Mouse (Mus musculus) retina, postnatal 1 day (tissue): ENCODE measurements around the gene Cmss1.
A peak's percentile ranks its signal among the peaks of the same experiment; 100 is the strongest.

Experiments used
- DNase-seq: peaks from one replicate; pipeline ENCODE4 v3.0.0-alpha.2; 2012

The Cmss1 gene

GRCm38 (mm10) chr16:57606444-57607227 is at the start of gene Cmss1:
Gene Cmss1, minus strand, starts transcription at chr16:57606864.
- peak; percentile 90 for DNase-seq

DNA sequence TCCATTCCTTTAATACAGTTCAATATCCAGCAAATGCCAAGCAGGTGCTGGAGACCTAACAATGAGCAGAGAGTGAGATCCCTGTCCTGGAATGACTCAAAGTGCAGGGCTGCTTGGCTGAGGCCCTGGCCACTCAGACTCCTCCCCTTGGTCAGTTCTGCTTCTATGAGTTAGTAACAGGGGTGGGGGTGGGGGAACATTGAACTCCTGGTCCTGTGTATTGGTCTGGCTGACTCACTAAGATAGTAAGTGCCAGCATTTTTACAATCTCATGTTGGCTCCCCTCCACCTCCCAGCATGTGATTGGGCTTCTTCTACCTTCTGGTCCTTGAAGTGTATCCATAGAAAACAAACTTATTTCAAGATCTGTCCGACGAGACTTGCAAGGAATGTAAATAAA is 43.2 kb upstream of the Cmss1 start:
- no peak for DNase-seq

GRCm38 (mm10) chr16:57641346-57641885 is 34.8 kb upstream of the Cmss1 start:
- DNase-seq = no peak

GRCm38 (mm10) chr16:57634766-57635165 is 28.1 kb upstream of the Cmss1 start:
- DNase-seq = no peak

DNA sequence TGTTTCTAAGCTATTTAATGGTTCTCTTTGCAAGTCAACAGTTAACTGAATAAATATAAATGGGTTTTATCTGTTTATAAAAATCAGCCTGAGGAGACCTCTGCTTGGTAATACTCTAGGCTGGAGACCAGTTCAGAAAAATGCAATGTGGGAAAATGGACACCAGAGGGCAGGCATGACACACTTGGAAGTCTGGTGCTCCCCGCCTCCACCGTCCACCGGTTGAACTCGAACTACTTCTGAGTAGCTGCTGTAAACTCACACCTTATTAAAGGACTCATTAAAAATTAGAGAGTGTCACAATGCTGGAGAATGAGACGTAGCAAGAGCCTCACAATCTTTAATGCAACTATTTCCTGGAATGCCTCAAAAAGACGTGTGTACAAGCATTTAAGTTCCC is 27.5 kb upstream of the Cmss1 start:
- DNase-seq = peak; percentile 79

DNA sequence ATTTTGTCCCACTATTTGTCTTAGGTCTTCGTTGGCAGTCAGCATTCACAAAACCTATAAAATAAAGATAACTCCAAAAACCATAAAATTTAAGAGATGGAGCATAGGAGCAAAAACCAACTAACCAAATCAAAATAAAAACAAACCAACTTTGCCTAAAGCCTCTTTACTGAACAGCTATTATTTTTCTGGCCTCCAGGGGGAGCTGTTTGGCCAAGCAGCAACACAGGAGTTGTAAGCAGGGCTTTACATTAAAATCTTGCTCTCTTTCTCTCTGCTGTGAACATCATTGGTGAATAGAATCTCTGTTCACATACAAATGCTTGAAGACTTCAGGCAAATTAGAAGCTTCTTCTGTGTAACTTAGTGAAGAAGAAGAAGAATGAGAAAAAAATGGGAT is 5.1 kb upstream of the Cmss1 start:
- DNase-seq = peak; percentile 61

- DNase-seq = peak; percentile 61
These were observed 5.6 kb downstream of the Cmss1 start for GRCm38 (mm10) chr16:57601031-57601430.

DNA sequence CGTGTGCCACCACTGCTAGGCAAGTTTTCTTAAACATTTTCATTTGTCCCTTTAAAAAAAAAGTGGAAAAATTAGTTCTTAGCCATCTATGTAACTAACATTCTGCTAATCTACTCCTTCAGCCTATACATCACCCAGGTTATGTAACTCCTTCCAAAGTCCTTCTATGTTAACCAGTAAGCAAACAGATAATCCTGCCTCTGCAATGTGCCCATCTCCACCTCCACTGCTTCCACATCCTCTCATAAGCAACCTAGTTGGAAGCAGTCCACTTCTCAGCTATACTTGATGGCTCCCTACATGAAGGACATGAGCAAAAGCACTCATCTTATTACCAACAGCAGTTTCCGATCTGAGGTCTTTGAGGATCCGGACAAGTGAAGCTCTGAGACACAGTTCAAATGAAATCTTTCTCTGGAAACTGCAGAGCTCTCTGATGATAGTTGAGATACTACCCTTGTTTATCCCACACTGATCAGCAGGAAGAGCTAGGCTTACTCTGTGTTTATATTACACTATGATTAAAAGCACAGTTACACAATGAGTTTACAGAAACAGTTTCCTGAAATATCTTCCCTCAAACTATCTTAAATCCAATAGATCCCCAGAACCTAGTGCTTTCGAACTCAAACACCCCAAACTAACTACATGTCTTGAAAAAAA is 9.2 kb downstream of the Cmss1 start:
- DNase-seq = no peak

DNA sequence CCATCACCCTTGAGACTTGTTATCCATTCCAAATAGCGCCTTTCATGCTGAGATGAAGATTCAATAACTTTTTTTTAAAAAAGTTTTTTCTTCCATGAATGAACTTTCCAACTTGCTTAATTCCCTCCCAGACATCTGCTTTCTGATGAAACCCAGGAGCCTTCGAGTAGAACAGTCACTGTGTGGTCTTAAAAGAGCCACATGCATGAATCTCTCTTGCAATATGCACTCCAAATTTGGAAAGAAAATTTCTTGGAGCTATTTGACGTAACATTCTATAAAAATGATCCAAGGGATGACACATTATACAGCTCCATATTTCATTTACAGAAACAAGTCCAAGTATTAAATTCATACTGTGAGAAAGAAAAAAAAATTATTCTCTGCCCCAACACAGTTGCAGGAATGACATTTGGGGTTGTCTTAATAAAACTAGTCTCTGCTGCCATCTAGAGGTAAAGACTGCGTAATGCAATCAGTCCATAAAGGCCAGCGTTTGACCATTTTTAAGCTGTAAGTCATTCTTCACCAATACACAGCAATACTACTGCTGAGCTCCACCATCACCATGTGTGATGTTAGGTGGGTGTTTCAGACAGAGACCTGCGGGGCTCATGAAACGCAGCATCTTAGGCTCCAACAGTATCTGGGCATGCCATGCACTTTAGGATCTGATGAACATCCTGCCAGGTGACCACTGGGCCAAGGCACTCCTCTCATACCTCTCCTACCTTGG is 13.1 kb downstream of the Cmss1 start:
- DNase-seq = peak; percentile 74

- no peak for DNase-seq
These were observed 21.5 kb downstream of the Cmss1 start for GRCm38 (mm10) chr16:57585201-57585600.

- no peak for DNase-seq
These were observed 24.7 kb downstream of the Cmss1 start for GRCm38 (mm10) chr16:57582008-57582407.

GRCm38 (mm10) chr16:57580041-57580440 is 26.6 kb downstream of the Cmss1 start:
- DNase-seq = no peak

DNA sequence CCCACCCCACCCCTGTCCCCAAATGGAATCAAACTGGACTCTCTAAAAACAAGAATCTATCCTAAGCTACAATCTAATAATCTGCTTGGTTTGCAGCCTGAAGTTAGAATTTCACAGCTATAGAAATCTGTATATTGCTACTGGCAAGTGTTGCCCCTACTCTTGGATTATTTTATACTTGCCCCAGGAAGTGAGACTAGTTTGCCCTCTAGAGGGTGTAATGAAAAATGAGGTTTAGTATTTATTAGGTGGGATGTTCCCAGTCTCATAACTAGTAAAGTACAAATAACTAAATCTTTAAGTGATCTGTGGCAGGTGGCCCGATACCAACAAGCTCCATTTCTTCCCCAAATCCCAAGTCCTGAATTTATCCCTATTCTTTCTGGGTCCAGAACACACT is 29.1 kb downstream of the Cmss1 start:
- peak; percentile 6 for DNase-seq

DNA sequence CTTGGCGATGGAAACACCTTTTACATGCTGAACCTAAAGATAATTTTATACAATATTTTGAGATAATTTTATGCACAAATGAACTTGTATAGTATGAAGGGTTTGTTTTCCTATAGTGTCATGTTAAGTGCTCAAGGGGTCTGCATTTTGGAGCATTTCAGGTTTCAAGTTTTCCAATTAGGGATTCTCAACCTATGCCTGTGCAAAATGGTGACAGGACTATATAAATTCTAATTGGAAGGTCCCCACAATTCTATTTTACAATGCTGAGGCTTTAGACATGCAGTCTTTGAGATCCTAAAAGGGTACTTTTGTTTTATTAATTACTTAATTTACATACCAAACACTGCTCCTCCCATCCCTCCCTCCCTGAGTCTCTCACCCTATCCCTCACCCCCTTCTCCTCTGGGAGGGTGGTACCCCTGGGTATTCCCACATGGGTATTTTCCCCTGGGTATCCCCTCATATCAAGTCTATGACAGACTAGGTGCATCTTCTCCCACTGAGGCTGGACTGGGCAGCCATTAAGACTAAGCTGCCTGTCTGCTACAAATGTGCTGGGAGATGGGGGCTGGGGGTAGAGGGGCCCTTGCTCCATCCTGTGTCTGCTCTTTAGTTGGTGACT is 30.8 kb downstream of the Cmss1 start:
- no peak for DNase-seq

DNA sequence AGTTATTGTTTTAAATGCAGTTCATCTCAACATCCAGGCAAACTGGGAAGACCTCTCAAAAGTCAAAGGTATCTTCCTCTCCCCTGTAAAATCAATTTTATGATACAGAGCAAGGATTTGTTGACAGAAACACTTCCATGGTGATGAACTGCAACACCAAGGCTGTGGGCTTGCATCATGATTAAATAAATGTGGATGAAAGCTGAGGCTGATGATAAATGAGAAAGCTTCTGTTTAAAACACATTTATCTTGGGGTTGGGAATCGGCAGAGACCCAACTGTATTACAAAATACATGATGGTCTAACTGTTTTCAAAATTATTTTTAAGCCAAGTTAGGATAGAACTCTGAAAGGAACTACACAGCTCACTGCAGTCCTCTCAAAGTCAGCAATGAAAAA is 32.8 kb downstream of the Cmss1 start:
- no peak for DNase-seq

GRCm38 (mm10) chr16:57570789-57571311 is 35.8 kb downstream of the Cmss1 start:
- no peak for DNase-seq

- DNase-seq = no peak
These were observed 37.8 kb downstream of the Cmss1 start for GRCm38 (mm10) chr16:57568648-57569404.

- no peak for DNase-seq
These were observed 40.4 kb downstream of the Cmss1 start for GRCm38 (mm10) chr16:57566215-57566614.

DNA sequence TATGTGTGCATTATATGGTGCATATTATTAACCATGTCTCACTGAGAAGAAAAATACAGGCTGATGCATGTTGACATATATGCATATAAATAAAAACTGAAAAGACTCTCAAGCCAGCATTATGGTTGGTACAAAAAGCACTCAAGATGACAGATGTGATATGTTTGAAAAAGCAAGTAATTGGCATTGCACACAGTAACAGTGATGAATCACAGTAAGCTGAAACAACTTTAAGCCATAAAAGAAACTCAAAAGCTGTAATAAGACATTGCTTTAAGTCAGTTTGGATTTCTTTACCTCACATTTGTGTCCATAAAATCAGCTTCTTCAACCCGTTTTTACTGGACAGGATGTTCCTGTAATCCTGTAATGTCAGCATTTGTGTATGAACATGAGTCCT is 41.9 kb downstream of the Cmss1 start:
- no peak for DNase-seq

DNA sequence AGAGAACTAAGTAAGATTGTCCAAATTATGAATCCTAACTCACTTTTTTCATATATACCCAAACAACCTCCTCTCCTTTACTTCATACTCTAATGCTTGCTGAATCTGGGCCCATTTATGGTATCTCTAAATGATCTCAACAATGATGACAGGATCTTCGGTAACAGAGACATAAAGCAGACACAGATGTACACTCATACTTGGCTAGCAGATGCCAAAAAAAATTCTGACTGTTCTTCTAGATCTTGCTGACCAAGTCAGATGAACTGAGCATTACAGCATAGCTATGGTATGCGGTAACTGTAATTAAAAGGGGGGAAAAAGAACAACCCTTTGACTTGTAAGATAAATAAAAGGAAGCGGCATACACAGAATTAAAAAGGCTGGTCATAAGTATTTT is 43.2 kb downstream of the Cmss1 start:
- no peak for DNase-seq

DNA sequence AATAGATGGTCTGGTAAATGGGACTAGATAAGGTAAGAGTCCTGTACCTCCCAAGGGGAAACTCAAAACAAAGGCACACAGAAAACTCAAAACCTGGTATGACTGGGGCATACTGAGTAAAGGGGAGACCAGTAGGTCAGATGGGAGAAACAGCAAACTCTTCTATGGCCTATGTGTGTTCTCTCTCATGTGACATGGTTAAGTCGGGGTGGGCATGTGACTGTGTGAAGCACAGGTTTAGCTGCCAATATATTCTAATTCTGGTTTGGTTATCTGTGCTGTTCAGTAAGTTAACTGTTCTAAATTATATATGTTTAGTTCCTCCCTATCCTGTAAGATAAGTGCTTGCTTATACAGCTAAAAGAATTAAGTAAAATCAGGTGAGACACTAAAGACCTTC is 46.5 kb downstream of the Cmss1 start:
- no peak for DNase-seq

GRCm38 (mm10) chr16:57558258-57558657 is 48.4 kb downstream of the Cmss1 start:
- no peak for DNase-seq
